Mouse (Mus musculus): ENCODE measurements around the gene Bpifa1. TPM values are rescaled to one million over a fixed set of nuclear protein-coding genes. Genes with fewer than 3 reads are reported as not detected.

Bpifa1 gene
- polyA plus RNA-seq (2017; shearing (Covaris generic)), result not detected

DNA sequence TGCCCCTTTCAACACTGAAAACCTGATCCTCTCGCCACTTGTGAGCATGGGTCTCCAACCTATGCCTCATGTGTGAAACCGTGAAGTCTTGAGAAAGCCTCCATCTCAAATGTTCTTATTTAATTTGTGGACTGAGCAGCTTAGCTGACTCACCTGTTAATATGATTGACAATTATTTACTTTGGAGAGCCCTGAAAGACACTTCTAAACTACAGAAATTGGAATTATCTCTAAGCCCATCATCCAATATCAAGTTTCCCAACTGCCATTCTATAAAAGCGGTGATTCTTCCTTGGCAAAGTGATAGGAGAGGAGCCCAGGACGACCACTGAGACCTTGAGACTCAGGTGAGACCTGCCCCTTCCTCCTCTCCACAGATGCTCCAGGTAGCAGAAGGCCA lies at the start of gene Bpifa1:
Gene Bpifa1, plus strand, starts transcription at position 301 of the 400 bp plus-strand sequence.

DNA sequence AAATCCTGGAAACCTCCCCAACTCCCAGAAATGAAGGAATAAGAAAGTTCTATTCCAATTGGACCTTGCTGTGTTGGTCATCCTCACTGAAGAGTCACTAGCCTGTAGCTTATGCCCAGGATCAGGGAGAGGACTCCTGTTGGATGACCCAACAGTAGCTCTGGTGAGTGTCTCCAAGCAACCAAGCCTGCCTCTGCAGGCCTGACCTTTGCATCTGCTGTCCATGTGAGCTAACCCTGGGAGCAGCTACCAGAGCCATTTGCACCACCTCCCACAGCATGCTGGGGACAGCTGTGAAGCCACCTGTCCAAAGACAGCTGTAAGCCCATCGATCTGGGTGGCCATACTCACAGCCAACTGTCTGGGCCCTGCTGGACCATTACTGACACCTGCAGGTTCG lies 12.6 kb upstream of the Bpifa1 start, which contains the start of gene Bpifa3:
Gene Bpifa3, plus strand, starts transcription at position 217 of the 400 bp plus-strand sequence.

DNA sequence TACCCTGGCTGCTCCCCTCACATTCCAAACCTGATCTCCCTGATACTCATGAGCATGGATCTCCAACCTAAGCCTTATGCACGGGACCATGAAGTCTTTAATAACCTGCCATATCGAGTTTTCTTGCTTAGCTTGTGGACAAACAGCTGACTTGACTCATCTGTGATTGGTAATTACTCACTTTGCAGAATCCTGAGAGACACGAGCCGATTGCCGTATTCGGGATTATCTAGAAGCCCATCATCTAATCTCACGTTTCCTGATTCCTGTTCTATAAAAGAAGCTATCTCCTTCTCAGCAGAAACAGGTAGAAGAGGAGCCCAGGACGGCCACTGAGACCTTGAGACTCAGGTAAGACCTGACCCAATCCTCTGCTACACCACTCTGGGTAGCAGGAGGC lies 19.6 kb downstream of the Bpifa1 start, which contains the start of gene Bpifa5:
Gene Bpifa5, plus strand, starts transcription at position 301 of the 400 bp plus-strand sequence.

DNA sequence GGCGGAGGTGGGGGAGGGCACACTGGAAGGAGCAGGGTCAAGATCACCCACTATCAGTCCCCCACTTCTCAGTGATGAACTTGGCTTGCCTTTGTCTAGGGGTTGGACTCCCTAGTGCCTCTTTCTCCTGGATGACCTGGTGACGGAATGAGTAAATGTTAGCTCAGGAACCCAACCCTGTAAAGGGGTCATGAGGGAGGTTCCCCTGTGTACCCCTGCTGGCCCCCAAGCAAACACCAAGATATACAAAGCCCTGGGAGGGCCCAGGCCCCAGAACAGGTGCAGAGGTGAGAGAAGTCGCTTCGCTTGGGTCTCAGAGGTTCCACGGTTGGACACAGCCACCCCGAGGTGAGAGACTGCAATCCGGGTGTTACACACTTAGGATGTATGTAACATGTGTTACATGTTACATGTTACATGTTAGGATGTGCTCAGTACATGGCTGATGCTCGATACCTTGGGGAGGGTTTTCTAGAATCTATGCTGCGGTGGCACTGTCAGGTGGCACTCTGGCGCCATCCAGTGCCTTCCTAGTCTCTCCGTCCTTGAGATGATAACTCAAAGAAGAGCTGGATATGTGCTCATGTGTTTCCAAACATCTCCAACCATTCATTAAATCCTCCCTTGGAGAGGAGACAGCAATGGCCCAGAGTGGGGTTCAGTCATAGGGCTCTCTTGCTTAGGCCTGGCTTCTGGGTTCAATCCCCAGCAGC lies 48.0 kb downstream of the Bpifa1 start, which contains the start of gene Bpifb1:
Gene Bpifb1, plus strand, starts transcription at position 273 of the 713 bp plus-strand sequence.

Other genes starting within 250 kb of the Bpifa1 start
- gene Bpifb6, start 242.5 kb upstream of the Bpifa1 start, polyA plus RNA-seq (2017; shearing (Covaris generic)), result not detected
- not detected for gene Bpifb3, start 224.7 kb upstream of the Bpifa1 start, polyA plus RNA-seq (2017; shearing (Covaris generic))
- gene Bpifb4, start 204.7 kb upstream of the Bpifa1 start, polyA plus RNA-seq (2017; shearing (Covaris generic)), result not detected
- not detected for gene Bpifa6, start 167.9 kb upstream of the Bpifa1 start, polyA plus RNA-seq (2017; shearing (Covaris generic))
- gene Bpifa2, start 134.6 kb upstream of the Bpifa1 start, polyA plus RNA-seq (2017; shearing (Covaris generic)), result not detected
- not detected for gene Bpifa3, start 12.5 kb upstream of the Bpifa1 start, polyA plus RNA-seq (2017; shearing (Covaris generic))
- not detected for gene Bpifa5, start 19.7 kb downstream of the Bpifa1 start, polyA plus RNA-seq (2017; shearing (Covaris generic))
- gene Bpifb1, start 47.9 kb downstream of the Bpifa1 start, polyA plus RNA-seq (2017; shearing (Covaris generic)), result not detected
- 0.30 TPM for gene Bpifb5, start 80.9 kb downstream of the Bpifa1 start, polyA plus RNA-seq (2017; shearing (Covaris generic))
- not detected for gene Bpifb9a, start 115.0 kb downstream of the Bpifa1 start, polyA plus RNA-seq (2017; shearing (Covaris generic))
- not detected for gene Bpifb9b, start 164.3 kb downstream of the Bpifa1 start, polyA plus RNA-seq (2017; shearing (Covaris generic))
- gene Cdk5rap1, start 230.1 kb downstream of the Bpifa1 start, polyA plus RNA-seq (2017; shearing (Covaris generic)), result 17.9 TPM

All from effector memory CD4-positive, alpha-beta T cell, adult 7 months (primary cell).